Mouse (Mus musculus): Measurements from ENCODE around the gene Mthfsd. TPM values are rescaled to one million over a fixed set of nuclear protein-coding genes. Genes with fewer than 3 reads are reported as not detected.

The Mthfsd gene
- total RNA-seq, 2 experiments from 2014 or later = 11.0 to 12.2 TPM

DNA sequence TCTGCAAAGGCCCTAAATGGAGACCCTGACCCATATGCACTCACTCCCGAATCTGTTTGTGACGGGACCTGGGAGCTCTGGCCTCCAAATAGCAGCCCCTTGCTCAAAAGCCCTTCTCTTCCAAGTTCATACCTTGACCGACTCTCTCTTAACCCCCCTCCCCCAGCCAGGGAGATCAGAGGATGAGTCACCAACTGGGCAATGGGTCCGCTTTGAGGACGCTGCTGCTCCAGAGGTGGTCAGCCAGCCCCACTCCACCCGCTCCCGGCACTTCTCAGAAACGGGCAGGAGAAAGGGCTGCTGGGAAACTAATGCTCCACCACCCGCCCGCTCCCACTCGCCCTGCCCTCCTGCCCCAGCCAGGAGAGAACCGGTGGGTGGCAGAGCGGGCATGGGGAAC is 32.3 kb downstream of the Mthfsd start:
- DNase-seq = no peak
- intact Hi-C loops (cut with DNase I) = no loop called here

DNA sequence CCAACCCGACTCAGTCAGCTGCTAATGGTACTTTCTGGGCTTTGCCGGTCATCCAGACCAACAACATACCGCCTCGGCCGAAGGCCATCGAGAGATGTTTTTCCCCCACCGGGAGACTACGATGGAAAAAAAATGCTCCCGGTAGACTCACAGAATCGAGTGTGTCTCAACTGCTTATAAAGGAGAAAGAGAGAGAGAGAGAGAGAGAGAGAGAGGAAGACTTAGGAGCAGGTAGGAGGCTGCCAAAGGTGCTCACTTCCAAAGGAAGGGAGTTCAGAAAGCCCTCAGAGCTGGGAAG is 33.4 kb downstream of the Mthfsd start:
- DNase-seq = no peak
- intact Hi-C loops (cut with DNase I) = no loop called here

DNA sequence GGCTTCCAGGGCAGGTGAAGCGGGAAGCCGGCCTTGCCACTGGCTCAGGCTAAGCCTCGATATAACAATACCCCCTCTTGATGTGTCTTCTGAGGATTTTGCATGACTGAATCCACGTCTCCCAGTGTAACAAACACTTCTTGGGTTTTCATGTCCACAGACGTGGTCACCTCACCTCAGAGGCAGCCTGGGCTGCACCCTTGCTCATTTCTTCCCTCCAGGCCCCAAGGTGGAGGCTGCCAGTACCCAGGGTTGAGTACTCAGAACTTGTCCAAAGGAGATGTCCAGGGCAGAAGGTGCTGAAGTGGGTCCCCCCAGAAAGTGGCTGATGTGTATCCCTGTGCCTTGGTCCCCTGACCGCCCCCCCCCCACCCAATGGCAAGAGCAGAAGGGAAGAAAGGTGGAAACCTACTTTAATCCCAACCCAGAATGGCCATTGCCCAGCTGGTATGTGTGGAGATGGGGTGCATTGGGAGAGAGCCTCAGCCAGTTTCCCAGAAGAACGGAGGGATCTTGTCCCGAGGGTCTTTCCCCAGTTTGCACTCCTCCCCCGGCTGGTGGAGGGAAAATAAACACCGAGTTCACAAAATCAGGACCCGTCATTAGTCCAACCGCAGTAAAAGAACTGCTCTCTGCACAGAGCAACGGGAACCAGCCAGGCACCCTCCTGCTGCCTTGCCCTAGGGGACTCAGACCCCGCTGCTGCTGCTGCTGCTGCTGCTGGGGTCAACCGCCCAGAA is 33.9 kb downstream of the Mthfsd start:
- no peak for DNase-seq
- intact Hi-C loops (cut with DNase I) = no loop called here

DNA sequence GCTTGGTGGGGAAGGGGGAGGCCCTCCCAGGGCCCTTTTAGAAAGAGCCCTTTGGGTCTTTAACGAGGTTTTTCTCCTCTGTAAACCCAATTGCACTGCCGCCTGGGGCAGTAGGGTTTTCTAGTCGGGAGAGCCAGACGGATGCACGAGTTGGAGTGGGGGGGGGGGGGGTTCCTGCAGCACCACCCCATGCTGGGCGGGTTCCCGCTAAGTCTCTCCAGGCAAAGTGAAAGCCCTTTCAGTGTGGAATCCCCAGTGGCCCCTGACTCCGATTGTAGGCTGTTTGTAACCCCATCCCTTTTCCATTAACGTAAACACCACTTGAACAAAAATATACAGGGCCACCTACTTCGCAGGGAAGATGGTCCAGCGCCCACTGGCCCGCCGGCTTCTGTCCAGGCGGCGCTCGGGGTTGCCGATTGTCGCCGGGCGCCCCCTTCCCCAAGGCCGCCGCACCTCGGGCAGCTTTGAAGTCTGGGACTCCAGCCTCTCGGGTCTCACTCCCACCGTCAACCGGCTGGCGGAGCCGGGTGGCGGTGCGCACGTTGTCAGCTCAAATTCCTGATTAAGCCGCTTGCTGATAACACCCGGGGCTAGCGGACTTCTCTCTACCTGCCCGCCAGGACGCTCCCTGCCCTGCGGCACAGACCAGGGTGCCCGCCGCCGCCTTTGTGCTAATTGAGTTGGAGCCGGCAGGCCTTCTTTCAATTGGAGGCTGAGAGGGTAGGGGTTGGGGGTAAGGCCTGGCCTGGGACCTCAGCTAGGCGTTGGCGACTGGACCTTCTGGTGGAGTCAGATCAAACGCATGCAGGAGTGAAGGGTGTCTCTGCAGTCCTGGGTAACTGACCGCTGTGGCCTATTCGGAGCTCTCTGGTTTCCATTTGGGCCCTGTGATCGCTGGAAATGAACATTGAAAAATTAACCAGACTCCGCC is 34.8 kb downstream of the Mthfsd start:
- intact Hi-C loops (cut with DNase I) = no loop called here
- DNase-seq = no peak

DNA sequence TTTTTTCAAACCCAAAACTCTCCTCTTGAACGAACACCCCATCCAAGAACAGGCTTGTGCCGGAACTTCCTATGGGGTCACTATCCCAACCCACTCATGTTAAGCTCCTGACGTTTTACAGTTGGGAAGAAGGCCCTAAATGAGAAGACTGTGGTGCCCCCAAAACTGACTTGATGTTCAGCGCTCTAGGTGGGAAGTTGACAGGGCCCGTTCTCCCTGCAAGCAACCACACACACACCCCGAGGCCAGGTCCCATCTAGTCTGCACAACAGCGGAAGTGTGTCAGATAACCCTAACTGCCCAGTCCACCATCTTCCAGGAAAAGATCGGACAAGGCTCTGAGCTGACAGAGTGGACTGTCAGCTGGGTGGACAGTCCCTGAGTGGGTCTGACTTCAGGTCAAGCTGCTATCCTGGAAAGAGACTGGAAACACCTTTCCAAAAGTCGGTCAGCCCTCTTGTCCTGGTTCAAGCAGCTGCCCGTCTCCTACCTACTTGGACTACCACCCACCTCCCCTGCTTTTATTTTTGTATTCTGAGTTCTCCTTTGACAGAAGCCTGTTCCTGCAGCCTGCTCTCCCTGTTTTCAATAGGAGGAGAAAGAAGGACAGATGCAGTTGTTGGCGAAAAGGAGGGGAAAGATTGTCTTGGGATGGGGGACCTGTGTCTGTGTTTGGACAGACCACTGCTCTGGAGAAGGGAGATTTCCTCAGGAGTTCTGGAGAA is 35.6 kb downstream of the Mthfsd start:
- no peak for DNase-seq
- intact Hi-C loops (cut with DNase I) = no loop called here

DNA sequence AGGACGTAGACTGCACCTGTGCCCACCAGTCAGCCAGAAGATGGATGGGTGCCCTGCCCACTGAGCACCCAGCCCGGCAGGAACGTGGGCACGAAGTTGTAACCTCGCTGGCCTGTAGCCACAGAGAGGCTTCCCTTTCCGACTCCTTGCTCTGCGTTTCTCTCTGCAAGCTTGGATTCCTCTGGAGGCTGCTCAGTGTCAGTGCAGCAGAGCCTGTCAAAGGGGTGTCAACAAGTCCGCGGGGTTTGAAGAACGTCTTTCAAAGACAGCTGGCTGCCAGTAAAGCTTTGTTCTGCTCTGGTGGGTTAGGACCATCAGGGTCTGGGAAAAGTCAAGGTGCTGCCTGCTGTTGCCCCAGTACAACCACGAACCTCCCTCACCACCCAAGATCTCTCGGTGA is 36.7 kb downstream of the Mthfsd start:
- no peak for DNase-seq
- intact Hi-C loops (cut with DNase I) = no loop called here

DNA sequence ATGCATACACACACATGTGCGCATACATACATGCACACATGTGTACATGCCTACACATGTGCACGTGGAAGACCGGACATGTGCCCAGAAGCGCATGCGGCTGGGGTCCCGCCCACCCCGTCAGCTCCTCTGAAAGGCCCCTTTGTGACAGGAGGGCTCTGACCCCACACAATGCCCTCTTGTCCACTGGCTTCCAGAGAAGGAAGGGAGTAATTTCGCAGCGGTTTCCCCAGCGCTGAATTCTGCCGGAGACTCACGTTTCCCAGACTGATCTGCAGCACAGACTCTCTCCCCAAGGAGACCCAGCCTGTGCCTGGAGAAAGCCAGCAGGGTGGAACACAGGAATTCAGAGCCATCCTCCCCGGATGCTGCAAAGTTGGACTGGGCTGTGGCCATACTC is 44.5 kb downstream of the Mthfsd start:
- DNase-seq = no peak
- intact Hi-C loops (cut with DNase I) = no loop called here

DNA sequence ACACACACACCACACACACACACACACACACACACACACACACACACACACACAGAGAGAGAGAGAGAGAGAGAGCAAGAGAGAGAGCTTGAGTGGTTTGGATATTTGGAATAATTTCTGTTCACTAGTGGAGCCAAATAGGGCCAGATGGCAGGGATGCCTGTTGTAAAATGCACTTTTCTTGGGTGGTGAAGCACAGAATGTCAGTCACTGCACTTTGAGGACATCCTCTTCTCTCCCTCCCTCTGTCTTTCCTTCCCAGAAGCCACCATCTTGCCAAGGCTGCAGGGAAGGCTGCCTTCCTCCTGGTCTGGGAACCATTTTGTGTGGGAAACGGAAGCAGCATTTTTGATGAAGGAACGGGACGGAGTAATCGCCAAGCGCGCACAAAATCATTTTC is 45.7 kb downstream of the Mthfsd start:
- intact Hi-C loops (cut with DNase I) = no loop called here
- DNase-seq = no peak

DNA sequence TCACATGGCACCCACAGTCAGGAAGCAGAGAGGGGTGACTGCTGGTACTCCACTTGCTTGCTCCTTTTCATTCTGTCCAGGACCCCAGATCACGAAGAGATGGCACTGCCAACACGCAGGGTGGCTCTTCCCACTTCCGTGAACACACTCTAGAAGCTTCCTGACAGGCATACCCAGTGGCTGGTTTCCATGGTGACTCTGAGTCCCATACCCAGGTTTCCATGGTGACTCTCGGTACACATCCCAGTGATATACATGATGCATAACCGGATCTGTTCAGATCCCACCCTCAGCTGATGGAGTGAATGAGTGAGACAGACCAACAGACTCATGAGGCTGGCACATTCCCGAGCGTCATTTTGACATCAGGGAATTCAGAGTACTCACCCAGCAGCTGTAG is 49.1 kb downstream of the Mthfsd start:
- no peak for DNase-seq

DNA sequence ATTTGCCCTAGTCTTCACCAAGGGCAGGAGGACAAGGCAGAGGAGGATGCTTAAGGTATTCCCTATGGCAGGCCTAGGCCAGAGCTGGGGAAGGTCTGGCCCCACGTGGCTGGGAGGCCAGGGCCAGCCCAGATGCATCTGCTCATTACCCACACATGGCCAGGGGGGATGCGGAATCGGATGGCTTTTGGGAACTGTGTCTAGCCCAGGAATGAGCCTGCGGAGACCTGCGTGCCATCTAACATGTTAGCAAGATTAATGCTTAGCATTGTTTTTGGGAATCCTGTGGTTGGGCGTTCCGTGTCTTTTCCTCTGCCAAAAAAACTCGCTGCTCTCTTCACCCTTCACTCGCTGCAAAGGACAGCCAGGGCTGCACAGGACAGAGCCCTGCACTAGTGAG is 50.1 kb downstream of the Mthfsd start:
- intact Hi-C loops (cut with DNase I) = no loop called here

More for the DNA sequence above, 49.1 kb downstream of the Mthfsd start:
- intact Hi-C loops (cut with DNase I) = no loop called here

DNA sequence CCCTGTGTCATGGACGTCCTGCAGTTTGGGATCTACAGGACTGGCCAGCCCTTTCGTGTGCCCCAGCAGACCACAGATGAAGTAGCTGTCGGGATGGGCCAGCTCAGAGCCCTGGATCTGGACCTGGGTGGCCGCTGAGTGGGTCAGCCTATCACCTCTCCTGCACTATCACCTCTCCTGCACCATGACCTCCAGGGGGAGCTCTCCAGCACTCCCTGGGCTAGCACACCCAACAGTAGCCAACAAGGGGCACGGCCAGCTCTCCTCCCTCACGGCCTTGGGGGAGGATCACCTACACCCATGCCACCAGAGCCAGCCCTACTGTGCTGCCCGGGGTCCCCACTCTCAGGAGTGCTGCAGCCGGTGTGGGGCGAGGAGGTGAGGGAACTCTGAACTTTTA is 60.8 kb downstream of the Mthfsd start:
- intact Hi-C loops (cut with DNase I) = no loop called here
- DNase-seq = no peak

More for the DNA sequence above, 50.1 kb downstream of the Mthfsd start:
- no peak for DNase-seq

DNA sequence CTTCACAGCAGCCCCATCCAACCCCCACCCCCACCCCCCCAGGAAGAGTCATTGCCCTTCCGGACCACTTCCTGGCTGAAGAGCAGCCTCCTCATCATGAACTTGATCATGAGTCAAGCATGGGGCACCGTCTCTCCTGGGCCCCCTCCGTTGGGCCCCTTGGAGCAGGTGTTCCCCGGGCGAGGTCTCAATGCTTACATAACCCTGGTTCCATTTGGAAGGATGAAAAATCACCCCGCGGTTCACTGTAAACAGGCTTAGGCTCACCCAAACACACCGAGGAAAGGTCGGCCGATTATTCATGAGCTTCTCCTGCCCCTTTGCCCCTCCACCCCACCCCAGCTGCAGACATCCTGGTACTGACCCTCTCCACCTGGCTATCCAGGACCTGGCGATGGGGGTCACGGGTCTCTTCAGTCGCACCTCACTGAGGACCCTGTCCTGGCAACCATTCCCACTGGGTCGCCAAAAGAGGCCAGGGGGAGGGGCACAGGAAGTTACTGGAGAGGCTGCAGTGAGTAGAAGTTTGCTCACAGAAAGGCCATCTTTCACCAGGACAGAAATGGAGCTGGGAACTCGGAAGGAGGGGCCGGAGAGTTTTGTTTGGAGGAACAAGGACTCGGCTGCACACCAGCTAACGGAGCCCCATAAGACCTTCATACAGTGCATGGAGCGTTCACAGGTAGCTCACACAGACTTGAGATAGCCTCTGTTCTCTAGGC is 64.3 kb downstream of the Mthfsd start:
- no peak for DNase-seq
- intact Hi-C loops (cut with DNase I) = no loop called here

Small RNA genes within 50 kb of the gene (microRNA-seq; reads per million reads assigned to microRNA genes)
- 0 reads per million in 2 experiments for gene Gm27530 (ENCODE audit: borderline number of aligned reads in 2 of 2)

Other genes with a start within 250 kb of the Mthfsd start
- gene Foxf1, start 24.0 kb downstream of the Mthfsd start, total RNA-seq (2021) = under 1 TPM; 0.22 to 0.25 TPM
- gene Foxc2, start 7.8 kb upstream of the Mthfsd start, total RNA-seq (2021) = 1 to 10 TPM; 1.9 to 2.4 TPM
- gene Foxl1, start 19.5 kb upstream of the Mthfsd start, total RNA-seq (2021) = under 1 TPM in 1 of 2 experiments, not detected in 1; 0.14 TPM